9 mouse cellular contexts compared by ENCODE assay signal in the genomic region with DNA sequence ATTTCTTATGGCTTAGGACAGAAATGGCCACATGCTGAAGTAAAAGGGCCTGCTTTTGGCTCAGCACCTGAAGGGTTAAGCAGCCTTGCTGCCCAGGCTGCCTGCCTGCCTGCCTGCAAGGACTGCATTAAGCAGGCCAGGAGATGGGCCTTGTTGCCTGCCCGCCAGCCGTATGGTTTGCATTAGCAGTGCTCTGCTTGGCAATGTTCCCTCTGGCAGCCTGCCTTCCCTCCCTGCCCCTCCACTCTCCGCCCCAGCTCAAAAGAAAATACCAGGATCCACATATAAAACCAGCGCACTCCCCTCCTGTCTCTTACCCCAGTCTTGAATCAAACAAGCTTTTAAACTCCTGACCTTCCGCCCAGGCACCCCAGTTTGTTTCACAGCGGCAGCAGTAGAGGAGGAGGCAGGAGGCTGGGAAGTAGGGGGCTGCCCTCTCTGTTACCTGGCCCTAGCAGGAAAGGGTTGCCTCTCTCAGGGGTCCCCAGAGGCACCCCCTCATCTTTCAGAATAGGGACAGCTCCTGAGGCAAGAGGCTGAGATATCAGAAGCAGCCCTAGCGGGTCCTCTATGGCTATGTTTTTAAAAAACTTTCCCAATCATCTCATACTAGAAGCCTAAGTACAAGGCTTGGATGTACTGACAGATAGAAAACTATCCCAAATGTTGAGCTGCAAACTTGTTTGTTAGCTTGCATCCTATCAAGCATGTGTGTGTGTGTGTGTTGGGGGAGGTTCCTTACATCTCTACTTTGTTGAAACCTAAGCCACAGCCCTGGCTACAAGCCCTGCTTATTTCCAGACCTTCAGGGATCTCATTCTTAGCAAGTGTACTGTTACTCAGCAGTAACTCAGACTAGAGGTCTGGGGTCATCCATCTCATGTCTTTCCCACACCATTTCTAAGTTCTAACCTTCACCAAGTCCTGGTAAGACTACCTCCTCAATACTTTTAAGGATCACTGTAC.
DNase-seq lines count a peak whose midpoint lies in the region; ATAC-seq lines count a peak whose summit lies in the region.
"Had no signal": no experiment of that assay in that cellular context is flagged by ENCODE, and none has a peak within 500 bp of the region (broad histone marks: within the 10 kb centered on the region; RNA-seq: fewer than 3 reads in every experiment).

No protein-coding gene starts in this region.

- ATAC-seq in intestine, embryonic 14.5 days (replicated peaks; ENCODE audit: low FRiP score, low TSS enrichment, low read depth): peak; percentile 84
- ATAC-seq in monocyte, adult 5-6 weeks (replicated peaks; ENCODE audit: insufficient number of reproducible peaks, low FRiP score, low TSS enrichment, poor library complexity, severe bottlenecking): no peak
- ATAC-seq: Patski had no signal

- H3K36me3 ChIP-seq in embryonic facial prominence, embryonic 10.5 days (replicated peaks): peaks cover 13% of the 10 kb centered on the region; the same call in 1 of the 2 replicates
- no peaks in the 10 kb centered on the region for H3K36me3 ChIP-seq in intestine, embryonic 14.5 days (ENCODE audit: control insufficient read depth, insufficient read depth, low read length)

- H3K4me3 ChIP-seq in embryonic facial prominence, embryonic 10.5 days: peak overlapping the region; percentile 34
- no peak overlapping the region for H3K4me3 ChIP-seq in intestine, embryonic 14.5 days (ENCODE audit: low read depth, low read length)

- DNase-seq in adrenal gland, postnatal 10 days: peak; percentile 90
- DNase-seq in embryonic facial prominence, embryonic 10.5 days (ENCODE audit: low spot score): peak; percentile 91
- DNase-seq in gastrocnemius, postnatal 36 days: peak; percentile 67 to 71
- peak; percentile 85 for DNase-seq in intestine, embryonic 14.5 days (ENCODE audit: low spot score)
- peak; percentile 76 to 77 for DNase-seq in left cerebral cortex, adult 18-20 months (ENCODE audit: low spot score in 2 of 2)
- peak; percentile 52 for DNase-seq in lung, postnatal 25 days (ENCODE audit: low spot score)
- peak; percentile 73 for DNase-seq in right cerebral cortex, postnatal 25 days

- H3K9ac ChIP-seq in intestine, embryonic 14.5 days (ENCODE audit: low read length): no peak overlapping the region

- peaks cover 72% of the 10 kb centered on the region for H3K4me1 ChIP-seq in embryonic facial prominence, embryonic 10.5 days
- peaks cover 24% of the 10 kb centered on the region for H3K4me1 ChIP-seq in intestine, embryonic 14.5 days (replicated peaks; ENCODE audit: control insufficient read depth, insufficient read depth, low read length)

- WGBS in embryonic facial prominence, embryonic 10.5 days: 35% methylated on average over 7 of the region's 7 CpGs
- 34% methylated on average over 7 of the region's 7 CpGs for WGBS in intestine, embryonic 14.5 days

- no peaks in the 10 kb centered on the region for H3K27me3 ChIP-seq in embryonic facial prominence, embryonic 10.5 days (replicated peaks; ENCODE audit: low read depth, poor library complexity, severe bottlenecking)
- H3K27me3 ChIP-seq in intestine, embryonic 14.5 days (replicated peaks; ENCODE audit: control insufficient read depth, insufficient read depth, low read length): no peaks in the 10 kb centered on the region
- H3K27me3 ChIP-seq: Patski had no signal

- intact Hi-C loops in gastrocnemius, postnatal 36 days (cut with DNase I): no loop called here

- no peaks in the 10 kb centered on the region for H3K9me3 ChIP-seq in embryonic facial prominence, embryonic 10.5 days
- no peaks in the 10 kb centered on the region for H3K9me3 ChIP-seq in intestine, embryonic 14.5 days (ENCODE audit: control insufficient read depth, low read length)

- H3K4me2 ChIP-seq in intestine, embryonic 14.5 days (ENCODE audit: low read length): no peak overlapping the region; the same call in 1 of the 2 replicates

- peak overlapping the region; percentile 87 for H3K27ac ChIP-seq in embryonic facial prominence, embryonic 10.5 days (replicated peaks)
- H3K27ac ChIP-seq in intestine, embryonic 14.5 days (ENCODE audit: low read depth): peak overlapping the region; percentile 68
